Mouse (Mus musculus) hindbrain, embryonic 15.5 days (tissue): ENCODE results near the gene Tarbp1. TPM values are rescaled to one million over a fixed set of nuclear protein-coding genes. Genes with fewer than 3 reads are reported as not detected.

Experiments
- ATAC-seq: fragments of 200-750 bp; cut with Nextera tagmentation; 2 replicates; pipeline ENCODE4 v1.8.0; 2017; ENCODE audit warnings: low read depth, moderate number of reproducible peaks, moderate TSS enrichment; ENCODE audit not compliant: low FRiP score
- H3K27ac ChIP-seq: fragments of 300-500 bp; sonication (generic); replicated peaks from 2 replicates; pipeline ENCODE4 v1.5.1; 2015; ENCODE audit warnings: mild to moderate bottlenecking, inconsistent platforms
- H3K27me3 ChIP-seq: fragments of 300-500 bp; sonication (generic); 2 replicates; pipeline ENCODE4 v1.6.1; 2015; ENCODE audit warnings: control low read depth, inconsistent platforms
- H3K36me3 ChIP-seq: fragments of 300-500 bp; sonication (generic); 2 replicates; pipeline ENCODE4 v1.6.1; 2015; ENCODE audit warnings: control low read depth, inconsistent platforms
- H3K4me1 ChIP-seq: fragments of 300-500 bp; sonication (generic); replicated peaks from 2 replicates; pipeline ENCODE4 v1.6.1; 2015; ENCODE audit warnings: control low read depth, inconsistent platforms
- H3K4me2 ChIP-seq: fragments of 300-500 bp; sonication (generic); 2 replicates; pipeline ENCODE4 v1.6.1; 2015; ENCODE audit warnings: moderate library complexity, mild to moderate bottlenecking, inconsistent platforms
- H3K4me3 ChIP-seq: fragments of 300-500 bp; sonication (generic); 2 replicates; pipeline ENCODE4 v1.5.1; 2015; ENCODE audit warnings: mild to moderate bottlenecking, inconsistent platforms
- H3K9ac ChIP-seq: fragments of 300-500 bp; sonication (generic); 2 replicates; pipeline ENCODE4 v1.6.1; 2015; ENCODE audit warnings: inconsistent platforms
- H3K9me3 ChIP-seq: fragments of 300-500 bp; sonication (generic); 2 replicates; pipeline ENCODE4 v1.6.1; 2016; ENCODE audit warnings: control low read depth, inconsistent platforms
- WGBS: fragments of 180-500 bp; shearing (Covaris S2); methylation state at CpG from one replicate; pipeline ENCODE4 v1.1.7; 2015; 5-methylcytosine and 5-hydroxymethylcytosine counted together
- polyA plus RNA-seq: library from polyadenylated mRNA; unstranded; fragments of >200 nt; fragmentation: Nextera tagmentation; extraction: Ambion mirVana; gene quantifications from 2 replicates; pipeline ENCODE4 v1.2.1, GENCODE M21; 2015

Gene Tarbp1
- polyA plus RNA-seq, 1 experiment from 2014 or later: 1.8 TPM

DNA sequence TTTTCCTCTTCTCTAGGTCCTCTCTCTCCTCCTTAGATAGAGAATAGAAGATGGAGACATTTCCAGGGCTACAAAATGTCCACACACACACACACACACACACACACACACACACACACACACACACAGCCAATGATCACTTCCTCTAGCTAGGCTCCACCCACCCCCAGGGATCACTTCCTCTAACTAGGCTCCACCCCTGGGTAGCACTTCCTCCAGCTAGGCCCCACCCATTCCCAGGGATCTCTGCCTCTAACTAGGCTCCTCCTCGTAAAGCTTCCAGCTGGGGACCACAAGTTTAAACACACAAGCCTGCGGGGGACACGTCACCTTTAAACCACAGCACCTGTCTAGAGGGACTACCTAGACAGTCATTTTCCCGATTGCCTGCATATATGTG is 87.3 kb downstream of the Tarbp1 start:
- Histone ChIP-seq H3K4me2 (no peak overlapping the region), H3K9me3 (no peaks in the 10 kb centered on the region), H3K27me3 (no peaks in the 10 kb centered on the region), H3K27ac (no peak overlapping the region), H3K9ac (no peak overlapping the region), H3K4me3 (no peak overlapping the region), H3K36me3 (no peaks in the 10 kb centered on the region), H3K4me1 (no peaks in the 10 kb centered on the region)
- ATAC-seq: no peak
- WGBS: 88% methylated on average over 4 of the region's 4 CpGs

DNA sequence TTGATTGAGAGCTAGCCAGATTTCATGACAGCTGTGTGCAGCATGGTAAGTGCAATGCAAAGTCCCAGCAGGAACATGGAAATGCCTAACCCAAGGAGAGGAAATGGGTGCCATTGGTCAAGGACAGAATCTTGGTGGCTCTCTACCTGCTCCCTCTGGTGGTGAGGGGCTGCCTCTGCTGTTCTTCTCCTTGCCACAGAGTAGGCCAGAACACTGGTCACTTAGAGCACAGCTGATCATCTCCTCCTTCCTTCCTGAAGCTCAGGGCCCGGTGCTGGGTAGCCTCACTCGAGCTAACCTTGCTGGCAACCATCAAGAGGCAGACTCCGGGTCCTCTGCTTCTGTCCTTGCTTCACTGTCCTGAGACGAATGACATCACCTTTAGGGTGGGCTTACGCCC is 92.1 kb downstream of the Tarbp1 start:
- no peaks in the 10 kb centered on the region for H3K27me3 ChIP-seq
- no peak overlapping the region for H3K4me2 ChIP-seq
- no peak overlapping the region for H3K9ac ChIP-seq
- no peak overlapping the region for H3K27ac ChIP-seq
- H3K4me1 ChIP-seq: no peaks in the 10 kb centered on the region
- ATAC-seq: no peak
- H3K36me3 ChIP-seq: no peaks in the 10 kb centered on the region
- no peak overlapping the region for H3K4me3 ChIP-seq
- 72% methylated on average over 5 of the region's 5 CpGs for WGBS
- no peaks in the 10 kb centered on the region for H3K9me3 ChIP-seq

DNA sequence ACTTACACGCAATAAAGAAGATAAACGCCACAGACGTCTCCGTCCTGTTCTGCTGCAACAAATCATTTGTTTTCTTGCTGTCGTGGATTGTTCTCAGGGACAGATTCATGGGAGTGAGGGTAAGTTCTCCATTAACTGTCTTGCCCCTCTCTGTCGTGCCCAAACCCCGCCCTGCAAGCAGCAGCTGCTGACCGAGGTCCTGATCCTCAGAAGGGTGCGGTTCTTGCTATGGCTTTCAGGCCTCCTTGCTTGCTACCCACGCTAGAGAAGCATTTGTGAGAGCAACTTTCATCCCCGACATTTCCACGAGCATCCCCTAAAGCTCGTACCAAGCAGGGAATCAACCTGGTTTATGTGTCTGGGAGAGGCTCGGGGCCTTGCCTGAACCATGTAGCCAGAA is 92.6 kb downstream of the Tarbp1 start:
- no peaks in the 10 kb centered on the region for H3K9me3 ChIP-seq
- WGBS: 49% methylated on average over 14 of the region's 14 CpGs
- ATAC-seq: no peak
- no peak overlapping the region for H3K27ac ChIP-seq
- H3K27me3 ChIP-seq: no peaks in the 10 kb centered on the region
- no peak overlapping the region for H3K4me3 ChIP-seq
- H3K36me3 ChIP-seq: no peaks in the 10 kb centered on the region
- H3K9ac ChIP-seq: no peak overlapping the region
- H3K4me2 ChIP-seq: no peak overlapping the region
- H3K4me1 ChIP-seq: no peaks in the 10 kb centered on the region

DNA sequence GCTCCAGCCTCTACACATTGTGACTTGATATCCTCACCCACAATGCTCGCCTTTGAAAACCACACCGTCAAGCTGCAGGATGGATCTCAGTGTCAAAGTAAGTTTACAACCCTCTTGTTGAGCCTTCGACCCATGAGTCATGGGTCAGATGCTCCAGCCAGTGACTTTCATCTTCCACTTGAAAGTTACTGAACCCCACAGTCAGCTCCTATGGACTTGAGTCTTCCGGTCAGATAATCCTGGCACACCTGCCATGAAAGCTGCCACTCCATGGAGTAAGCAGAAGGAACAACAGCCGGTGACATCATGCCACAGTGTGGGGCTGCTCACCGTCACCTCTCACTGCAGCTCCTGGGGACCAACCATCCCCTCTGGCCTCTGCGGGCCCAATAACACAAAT is 93.6 kb downstream of the Tarbp1 start:
- WGBS: 82% methylated on average over 7 of the region's 7 CpGs
- no peak overlapping the region for H3K4me2 ChIP-seq

GRCm38 (mm10) chr8:126380141-126380540 is 94.7 kb downstream of the Tarbp1 start:
- no peaks in the 10 kb centered on the region for H3K27me3 ChIP-seq
- H3K27ac ChIP-seq: no peak overlapping the region
- no peak for ATAC-seq
- H3K9ac ChIP-seq: no peak overlapping the region
- WGBS: 44% methylated on average over 2 of the region's 2 CpGs
- no peaks in the 10 kb centered on the region for H3K36me3 ChIP-seq
- no peaks in the 10 kb centered on the region for H3K4me1 ChIP-seq
- H3K4me3 ChIP-seq: no peak overlapping the region
- H3K9me3 ChIP-seq: no peaks in the 10 kb centered on the region
- no peak overlapping the region for H3K4me2 ChIP-seq

More for the DNA sequence above, 93.6 kb downstream of the Tarbp1 start:
- Histone ChIP-seq H3K4me3 (no peak overlapping the region), H3K9ac (no peak overlapping the region), H3K27me3 (no peaks in the 10 kb centered on the region), H3K9me3 (no peaks in the 10 kb centered on the region), H3K4me1 (no peaks in the 10 kb centered on the region), H3K36me3 (no peaks in the 10 kb centered on the region), H3K27ac (no peak overlapping the region)
- ATAC-seq: no peak

- no peak for ATAC-seq
- no peaks in the 10 kb centered on the region for H3K27me3 ChIP-seq
- no peak overlapping the region for H3K4me2 ChIP-seq
- H3K27ac ChIP-seq: no peak overlapping the region
- H3K4me1 ChIP-seq: no peaks in the 10 kb centered on the region
- no peaks in the 10 kb centered on the region for H3K36me3 ChIP-seq
- no peaks in the 10 kb centered on the region for H3K9me3 ChIP-seq
- WGBS: 88% methylated on average over 6 of the region's 6 CpGs
- no peak overlapping the region for H3K9ac ChIP-seq
- H3K4me3 ChIP-seq: no peak overlapping the region
These were observed 95.3 kb downstream of the Tarbp1 start for GRCm38 (mm10) chr8:126379580-126379979.

Other genes starting within 250 kb of the Tarbp1 start
- 2.9 and 3.7 TPM in 2 replicates for gene Slc35f3, start 176.5 kb downstream of the Tarbp1 start, polyA plus RNA-seq
- 40.4 and 45.0 TPM in 2 replicates for gene Coa6, start 52.5 kb downstream of the Tarbp1 start, polyA plus RNA-seq
- 9.1 and 9.2 TPM in 2 replicates for gene Irf2bp2, start 118.9 kb upstream of the Tarbp1 start, polyA plus RNA-seq